Mouse (Mus musculus) CD4-positive helper T cell, adult 2 months (primary cell): Measurements from ENCODE around the gene Retreg1.
"Not testable (repeated sequence)": the region's sequence is repeated elsewhere in the genome, so short reads cannot be mapped to it uniquely, and the experiment has no call there.

ENCODE experiments used
- DNase-seq: peaks from one replicate; pipeline ENCODE4 v3.0.0-alpha.2; 2012; ENCODE audit warnings: low read depth, missing footprints, low spot score

Retreg1 gene

GRCm38 (mm10) chr15:25995521-25995920 lies 152.5 kb downstream of the Retreg1 start:
- DNase-seq, result no peak

- not testable (repeated sequence) for DNase-seq
Measured at GRCm38 (mm10) chr15:25999545-25999944, 156.6 kb downstream of the Retreg1 start.

GRCm38 (mm10) chr15:26008621-26009020 lies 165.6 kb downstream of the Retreg1 start:
- DNase-seq, result no peak

GRCm38 (mm10) chr15:26012891-26013290 lies 169.9 kb downstream of the Retreg1 start:
- DNase-seq, result no peak

- DNase-seq, result no peak
Measured at GRCm38 (mm10) chr15:26015979-26016665, 173.1 kb downstream of the Retreg1 start.

GRCm38 (mm10) chr15:26021721-26022120 lies 178.7 kb downstream of the Retreg1 start:
- no peak for DNase-seq

- DNase-seq, result no peak
Measured at GRCm38 (mm10) chr15:26022636-26023035, 179.7 kb downstream of the Retreg1 start.
